In genomic region chr17:56021161-56021910, GRCm38 (mm10) we compare ENCODE assay signal across 10 mouse cellular contexts. TPM values are rescaled to one million over a fixed set of nuclear protein-coding genes. Genes with fewer than 3 reads are reported as not detected.
DNase-seq lines count a peak whose midpoint lies in the region; ATAC-seq and TF ChIP-seq lines count a peak whose summit lies in the region.
"Had no signal": no experiment of that assay in that cellular context is flagged by ENCODE, and none has a peak within 500 bp of the region (broad histone marks: within the 10 kb centered on the region; RNA-seq: fewer than 3 reads in every experiment).

No protein-coding gene starts in this region.

- peaks cover 44% of the 10 kb centered on the region for H3K36me3 ChIP-seq in heart, embryonic 12.5 days
- peaks cover 32% of the 10 kb centered on the region for H3K36me3 ChIP-seq in neural tube, embryonic 14.5 days (ENCODE audit: control insufficient read depth, insufficient read depth, low read length)

- no peak for DNase-seq in heart, postnatal 4 days
- DNase-seq in kidney, postnatal 10 days = no peak
- no peak for DNase-seq in adrenal gland, adult 2 months
- DNase-seq in embryo, embryonic 10.5 days (ENCODE audit: low spot score) = no peak

- H3K4me2 ChIP-seq in heart, embryonic 12.5 days = no peak overlapping the region
- no peak overlapping the region for H3K4me2 ChIP-seq in neural tube, embryonic 14.5 days (ENCODE audit: low read depth, low read length)
- H3K4me2 ChIP-seq: limb, embryonic 13.5 days had no signal

- H3K27ac ChIP-seq in heart, embryonic 12.5 days (ENCODE audit: poor library complexity, severe bottlenecking) = no peak overlapping the region
- peak overlapping the region; percentile 82; the same call in 1 of the 2 replicates for H3K27ac ChIP-seq in bone marrow macrophage, adult 2 months (ENCODE audit: insufficient read depth, low read depth, low read length)
- peak overlapping the region; percentile 16 for H3K27ac ChIP-seq in neural tube, embryonic 14.5 days (ENCODE audit: low read depth, low read length)
- H3K27ac ChIP-seq: limb, embryonic 13.5 days had no signal

- no peak overlapping the region for H3K4me3 ChIP-seq in heart, embryonic 12.5 days
- no peak overlapping the region for H3K4me3 ChIP-seq in bone marrow macrophage, adult 2 months (ENCODE audit: insufficient read depth, low read length)
- H3K4me3 ChIP-seq in neural tube, embryonic 14.5 days (ENCODE audit: low read depth, low read length) = no peak overlapping the region
- H3K4me3 ChIP-seq: limb, embryonic 13.5 days had no signal

- no peaks in the 10 kb centered on the region for H3K9me3 ChIP-seq in heart, embryonic 12.5 days (replicated peaks)
- no peaks in the 10 kb centered on the region for H3K9me3 ChIP-seq in neural tube, embryonic 14.5 days (ENCODE audit: control insufficient read depth, low read length)
- H3K9me3 ChIP-seq: limb, embryonic 13.5 days had no signal

- 75% methylated on average over 4 of the region's 4 CpGs for WGBS in heart, embryonic 12.5 days
- WGBS in neural tube, embryonic 14.5 days = 85% methylated on average over 4 of the region's 4 CpGs

- no peak for TF ChIP-seq POLR2A in bone marrow macrophage, adult 2 months (IDR thresholded peaks at IDR 0.05; ENCODE audit: borderline replicate concordance, low read depth, low read length)

- no peak for TF ChIP-seq CTCF in bone marrow macrophage, adult 2 months (IDR thresholded peaks at IDR 0.05; ENCODE audit: low read depth, low read length)

- H3K27me3 ChIP-seq in heart, embryonic 12.5 days (replicated peaks) = no peaks in the 10 kb centered on the region
- H3K27me3 ChIP-seq in neural tube, embryonic 14.5 days (ENCODE audit: control insufficient read depth, insufficient read depth, low read length) = no peaks in the 10 kb centered on the region
- H3K27me3 ChIP-seq: limb, embryonic 13.5 days had no signal

- H3K9ac ChIP-seq in heart, embryonic 12.5 days = 0 out of 2 replicates have a peak overlapping the region, but pooled peaks have one; percentile 13
- H3K9ac ChIP-seq in neural tube, embryonic 14.5 days (replicated peaks; ENCODE audit: low read depth, low read length) = no peak overlapping the region
- H3K9ac ChIP-seq: limb, embryonic 13.5 days had no signal

- peaks cover 69% of the 10 kb centered on the region for H3K4me1 ChIP-seq in heart, embryonic 12.5 days (replicated peaks)
- peaks cover 49% of the 10 kb centered on the region for H3K4me1 ChIP-seq in bone marrow macrophage, adult 2 months (ENCODE audit: control insufficient read depth, insufficient read depth, low read length)
- H3K4me1 ChIP-seq in neural tube, embryonic 14.5 days (ENCODE audit: control insufficient read depth, insufficient read depth, low read length) = peaks cover 6% of the 10 kb centered on the region; the same call in 1 of the 2 replicates

- ATAC-seq in heart, embryonic 12.5 days (ENCODE audit: insufficient number of reproducible peaks, low FRiP score) = no peak
- peak; percentile 86 for ATAC-seq in inflammation-experienced regulatory T-cells, adult 6 months
- ATAC-seq in neural tube, embryonic 14.5 days (ENCODE audit: low read depth) = no peak

RNA-seq across cellular contexts. Expression of gene Sh3gl1, which starts 15.1 kb away (rescaled TPM):
- 93.2 and 96.6 TPM in 2 replicates for polyA plus RNA-seq in heart, embryonic 12.5 days (2016; fragmentation: Nextera tagmentation; extraction: Ambion mirVana)
- 10 to 100 TPM; 37.8 to 38.5 TPM for total RNA-seq in heart, postnatal 4 days (2021)
- 98.2 and 99.0 TPM in 2 replicates for polyA plus RNA-seq in bone marrow macrophage, adult 2 months (2012; ENCODE audit: insufficient read depth, insufficient read length, missing spikeins)
- polyA plus RNA-seq in inflammation-experienced regulatory T-cells, adult 6 months (2017; shearing (Covaris generic)) = 10 to 100 TPM; 86.9 to 93.6 (median 91.6) TPM
- 87.5 and 94.9 TPM in 2 replicates for polyA plus RNA-seq in neural tube, embryonic 14.5 days (2014; fragmentation: Nextera tagmentation; extraction: Ambion mirVana)
- total RNA-seq in adrenal gland, adult 2 months (2021) = 10 to 100 TPM; 41.3 to 44.0 TPM
- 66.4 and 70.6 TPM in 2 replicates for polyA plus RNA-seq in adrenal gland, adult 2 months (2012; rRNA removed)

RNA-seq across cellular contexts. Expression of gene Mpnd, which starts 15.8 kb away (rescaled TPM):
- polyA plus RNA-seq in heart, embryonic 12.5 days (2016; fragmentation: Nextera tagmentation; extraction: Ambion mirVana) = 75.4 and 78.7 TPM in 2 replicates
- total RNA-seq in heart, postnatal 4 days (2021) = 10 to 100 TPM; 42.7 to 44.7 TPM
- 41.5 and 52.8 TPM in 2 replicates for polyA plus RNA-seq in bone marrow macrophage, adult 2 months (2012; ENCODE audit: insufficient read depth, insufficient read length, missing spikeins)
- polyA plus RNA-seq in inflammation-experienced regulatory T-cells, adult 6 months (2017; shearing (Covaris generic)) = 10 to 100 TPM in 2 of 3 experiments, 1 to 10 TPM in 1; 8.3 to 24.2 (median 17.4) TPM
- polyA plus RNA-seq in neural tube, embryonic 14.5 days (2014; fragmentation: Nextera tagmentation; extraction: Ambion mirVana) = 150 and 158 TPM in 2 replicates
- 10 to 100 TPM; 87.3 to 90.5 TPM for total RNA-seq in adrenal gland, adult 2 months (2021)
- 179 and 197 TPM in 2 replicates for polyA plus RNA-seq in adrenal gland, adult 2 months (2012; rRNA removed)

RNA-seq across cellular contexts. Expression of gene Stap2, which starts 16.0 kb away (rescaled TPM):
- 10.2 and 10.4 TPM in 2 replicates for polyA plus RNA-seq in heart, embryonic 12.5 days (2016; fragmentation: Nextera tagmentation; extraction: Ambion mirVana)
- total RNA-seq in heart, postnatal 4 days (2021) = 10 to 100 TPM; 13.3 to 15.2 TPM
- polyA plus RNA-seq in bone marrow macrophage, adult 2 months (2012; ENCODE audit: insufficient read depth, insufficient read length, missing spikeins) = 0.98 and 1.5 TPM in 2 replicates
- polyA plus RNA-seq in inflammation-experienced regulatory T-cells, adult 6 months (2017; shearing (Covaris generic)) = under 1 TPM in 1 of 3 experiments, not detected in 2; 0.30 TPM
- polyA plus RNA-seq in neural tube, embryonic 14.5 days (2014; fragmentation: Nextera tagmentation; extraction: Ambion mirVana) = 5.2 and 6.8 TPM in 2 replicates
- 1 to 10 TPM; 5.6 TPM for total RNA-seq in adrenal gland, adult 2 months (2021)
- 5.2 and 8.4 TPM in 2 replicates for polyA plus RNA-seq in adrenal gland, adult 2 months (2012; rRNA removed)

RNA-seq across cellular contexts. Expression of gene Chaf1a, which starts 18.9 kb away (rescaled TPM):
- polyA plus RNA-seq in heart, embryonic 12.5 days (2016; fragmentation: Nextera tagmentation; extraction: Ambion mirVana) = 22.0 and 22.6 TPM in 2 replicates
- 10 to 100 TPM; 13.3 to 14.8 TPM for total RNA-seq in heart, postnatal 4 days (2021)
- polyA plus RNA-seq in bone marrow macrophage, adult 2 months (2012; ENCODE audit: insufficient read depth, insufficient read length, missing spikeins) = 11.5 and 14.1 TPM in 2 replicates
- polyA plus RNA-seq in inflammation-experienced regulatory T-cells, adult 6 months (2017; shearing (Covaris generic)) = 1 to 10 TPM in 2 of 3 experiments, under 1 TPM in 1; 0.63 to 3.6 (median 1.3) TPM
- 2.3 and 3.2 TPM in 2 replicates for polyA plus RNA-seq in neural tube, embryonic 14.5 days (2014; fragmentation: Nextera tagmentation; extraction: Ambion mirVana)
- 1 to 10 TPM; 1.6 to 2.5 TPM for total RNA-seq in adrenal gland, adult 2 months (2021)
- polyA plus RNA-seq in adrenal gland, adult 2 months (2012; rRNA removed) = 1.5 and 2.0 TPM in 2 replicates

RNA-seq across cellular contexts. Expression of gene Fsd1, which starts 35.0 kb away (rescaled TPM):
- 5.2 and 5.6 TPM in 2 replicates for polyA plus RNA-seq in heart, embryonic 12.5 days (2016; fragmentation: Nextera tagmentation; extraction: Ambion mirVana)
- total RNA-seq in heart, postnatal 4 days (2021) = 1 to 10 TPM in 1 of 2 experiments, under 1 TPM in 1; 0.34 to 1.5 TPM
- polyA plus RNA-seq in bone marrow macrophage, adult 2 months (2012; ENCODE audit: insufficient read depth, insufficient read length, missing spikeins) = not detected in 2 replicates
- under 1 TPM in 1 of 3 experiments, not detected in 2; 0.98 TPM for polyA plus RNA-seq in inflammation-experienced regulatory T-cells, adult 6 months (2017; shearing (Covaris generic))
- polyA plus RNA-seq in neural tube, embryonic 14.5 days (2014; fragmentation: Nextera tagmentation; extraction: Ambion mirVana) = 155 and 188 TPM in 2 replicates
- total RNA-seq in adrenal gland, adult 2 months (2021) = 1 to 10 TPM; 1.0 to 2.7 TPM
- 2.3 and 2.7 TPM in 2 replicates for polyA plus RNA-seq in adrenal gland, adult 2 months (2012; rRNA removed)
- total RNA-seq: MEL had no signal
